Mouse (Mus musculus) olfactory bulb, adult 2 months (tissue): ENCODE measurements around the gene Atp6v0e2.

Experiments
- CTCF ChIP-seq: fragments of 200-500 bp; IDR thresholded peaks from 2 replicates; pipeline ENCODE4 v1.5.1; 2012; ENCODE audit warnings: low read depth, mild to moderate bottlenecking, low read length, moderate library complexity; ENCODE audit not compliant: insufficient read depth
- POLR2A ChIP-seq: fragments of 200-500 bp; IDR thresholded peaks from 2 replicates; pipeline ENCODE4 v1.6.1; 2012; ENCODE audit warnings: mild to moderate bottlenecking, low read depth, low read length, moderate library complexity; ENCODE audit not compliant: insufficient read depth

- TF ChIP-seq CTCF, result no peak
- TF ChIP-seq POLR2A, result no peak
These were observed 33.6 kb upstream of the Atp6v0e2 start for GRCm38 (mm10) chr6:48503847-48504240.
